Mouse (Mus musculus) heart, embryonic 15.5 days (tissue): Measurements from ENCODE around the gene Mpped2. TPM values are rescaled to one million over a fixed set of nuclear protein-coding genes. Genes with fewer than 3 reads are reported as not detected.

Source experiments
- ATAC-seq: fragments of 200-750 bp; cut with Nextera tagmentation; replicated peaks from 2 replicates; pipeline ENCODE4 v1.8.0; 2017; ENCODE audit warnings: low read depth, moderate TSS enrichment; ENCODE audit not compliant: insufficient number of reproducible peaks, insufficient read depth, low FRiP score
- H3K27ac ChIP-seq: fragments of 300-500 bp; sonication (generic); 2 replicates; pipeline ENCODE4 v1.5.1; 2015; ENCODE audit warnings: mild to moderate bottlenecking, inconsistent platforms
- H3K27me3 ChIP-seq: fragments of 300-500 bp; sonication (generic); 2 replicates; pipeline ENCODE4 v1.6.1; 2015; ENCODE audit warnings: inconsistent platforms
- H3K36me3 ChIP-seq: fragments of 300-500 bp; sonication (generic); 2 replicates; pipeline ENCODE4 v1.6.1; 2015; ENCODE audit warnings: mild to moderate bottlenecking, inconsistent platforms
- H3K4me1 ChIP-seq: fragments of 300-500 bp; sonication (generic); replicated peaks from 2 replicates; pipeline ENCODE4 v1.6.1; 2015; ENCODE audit warnings: inconsistent platforms
- H3K4me2 ChIP-seq: fragments of 300-500 bp; sonication (generic); 2 replicates; pipeline ENCODE4 v1.6.1; 2015; ENCODE audit warnings: inconsistent platforms, mild to moderate bottlenecking, moderate library complexity
- H3K4me3 ChIP-seq: fragments of 300-500 bp; sonication (generic); 2 replicates; pipeline ENCODE4 v1.5.1; 2015; ENCODE audit warnings: mild to moderate bottlenecking, inconsistent platforms
- H3K9ac ChIP-seq: fragments of 300-500 bp; sonication (generic); 2 replicates; pipeline ENCODE4 v1.6.1; 2015; ENCODE audit warnings: mild to moderate bottlenecking, inconsistent platforms
- H3K9me3 ChIP-seq: fragments of 300-500 bp; sonication (generic); replicated peaks from 2 replicates; pipeline ENCODE4 v1.6.1; 2016; ENCODE audit warnings: inconsistent platforms
- WGBS: fragments of 180-500 bp; shearing (Covaris S2); methylation state at CpG from one replicate; pipeline ENCODE4 v1.1.7; 2015; ENCODE audit warnings: mixed read lengths; 5-methylcytosine and 5-hydroxymethylcytosine counted together
- polyA plus RNA-seq: library from polyadenylated mRNA; unstranded; fragments of >200 nt; fragmentation: Nextera tagmentation; extraction: Ambion mirVana; gene quantifications from 2 replicates; pipeline ENCODE4 v1.2.1, GENCODE M21; 2015

The Mpped2 gene
- polyA plus RNA-seq, 1 experiment from 2014 or later = 43.4 TPM

DNA sequence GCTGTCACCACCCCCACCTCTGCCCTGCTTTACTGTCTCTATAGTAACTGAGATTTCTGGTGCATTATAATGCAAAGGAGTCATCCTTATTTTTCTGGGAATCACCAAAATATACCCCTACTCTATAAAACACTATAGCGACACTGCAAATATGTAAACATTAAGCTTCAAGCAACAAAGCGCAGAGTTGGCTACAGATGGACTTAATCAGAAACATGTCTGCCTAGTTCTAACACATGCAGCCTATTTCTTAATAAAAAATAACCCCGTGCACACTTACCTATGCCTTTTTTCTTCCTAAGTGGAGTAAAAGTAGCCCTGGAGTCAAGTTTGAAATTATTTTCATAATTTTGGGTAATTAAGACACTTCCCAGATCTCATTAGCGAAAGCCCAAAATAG, 144.2 kb downstream of the Mpped2 start:
- Histone ChIP-seq H3K4me3 (no peak overlapping the region), H3K4me2 (no peak overlapping the region), H3K9me3 (no peaks in the 10 kb centered on the region), H3K27ac (no peak overlapping the region), H3K9ac (no peak overlapping the region), H3K4me1 (no peaks in the 10 kb centered on the region), H3K36me3 (no peaks in the 10 kb centered on the region), H3K27me3 (no peaks in the 10 kb centered on the region)
- WGBS = 84% methylated on average over 4 of the region's 4 CpGs
- no peak for ATAC-seq

- H3K4me3 ChIP-seq = no peak overlapping the region
- H3K9me3 ChIP-seq = no peaks in the 10 kb centered on the region
- H3K36me3 ChIP-seq = no peaks in the 10 kb centered on the region
- no peak; the same call in 1 of the 2 replicates for ATAC-seq
- no peaks in the 10 kb centered on the region for H3K27me3 ChIP-seq
- no peak overlapping the region for H3K9ac ChIP-seq
- H3K4me2 ChIP-seq = peak overlapping the region; percentile 0; the same call in 1 of the 2 replicates
- WGBS = 49% methylated on average over 9 of the region's 9 CpGs
- H3K27ac ChIP-seq = peak overlapping the region; percentile 55; the same call in 1 of the 2 replicates
- peaks cover 27% of the 10 kb centered on the region for H3K4me1 ChIP-seq
Observed at GRCm38 (mm10) chr2:106844147-106844546, 151.1 kb downstream of the Mpped2 start.

- Histone ChIP-seq H3K4me1 (peaks cover 27% of the 10 kb centered on the region), H3K4me2 (peak overlapping the region; percentile 43), H3K27ac (peak overlapping the region; percentile 55), H3K4me3 (no peak overlapping the region), H3K36me3 (no peaks in the 10 kb centered on the region), H3K27me3 (no peaks in the 10 kb centered on the region), H3K9ac (peak overlapping the region; percentile 19), H3K9me3 (no peaks in the 10 kb centered on the region)
- WGBS = 31% methylated on average over 10 of the region's 10 CpGs
- 0 out of 2 replicates have a peak, but pooled peaks have one; percentile 33 for ATAC-seq
Observed at GRCm38 (mm10) chr2:106844766-106845678, 152.0 kb downstream of the Mpped2 start.

GRCm38 (mm10) chr2:106846511-106846910, 153.4 kb downstream of the Mpped2 start:
- Histone ChIP-seq H3K27ac (no peak overlapping the region), H3K9me3 (no peaks in the 10 kb centered on the region), H3K4me3 (no peak overlapping the region), H3K36me3 (no peaks in the 10 kb centered on the region), H3K4me2 (no peak overlapping the region), H3K27me3 (no peaks in the 10 kb centered on the region), H3K9ac (no peak overlapping the region), H3K4me1 (peaks cover 28% of the 10 kb centered on the region)
- ATAC-seq = no peak
- WGBS = 47% methylated on average over 4 of the region's 4 CpGs

DNA sequence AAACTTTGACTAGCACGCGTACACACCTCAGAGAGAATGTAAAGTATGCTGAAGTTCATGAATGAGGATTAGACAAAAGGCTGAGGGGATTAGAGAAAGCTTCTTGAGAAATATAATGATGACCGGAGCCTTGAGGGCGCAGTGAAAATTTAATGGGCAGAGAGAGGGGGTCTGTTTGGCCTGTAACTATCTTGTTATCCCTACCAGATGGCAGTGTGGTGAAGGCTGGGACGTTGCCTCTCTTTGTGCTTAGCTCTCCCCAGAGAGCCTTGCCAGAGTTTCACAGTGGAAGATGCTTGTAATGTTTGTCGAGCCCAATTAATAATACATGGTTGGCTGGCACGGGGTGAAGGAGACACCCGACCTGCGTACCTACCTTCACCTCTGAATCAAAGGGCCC, 156.3 kb downstream of the Mpped2 start:
- peaks cover 39% of the 10 kb centered on the region for H3K4me1 ChIP-seq
- no peak overlapping the region for H3K4me2 ChIP-seq
- ATAC-seq = no peak
- no peak overlapping the region for H3K4me3 ChIP-seq
- H3K27me3 ChIP-seq = no peaks in the 10 kb centered on the region
- no peaks in the 10 kb centered on the region for H3K9me3 ChIP-seq
- no peak overlapping the region for H3K9ac ChIP-seq
- WGBS = 76% methylated on average over 9 of the region's 9 CpGs
- H3K27ac ChIP-seq = no peak overlapping the region
- H3K36me3 ChIP-seq = no peaks in the 10 kb centered on the region

- WGBS = 73% methylated on average over 8 of the region's 8 CpGs
- Histone ChIP-seq H3K4me3 (no peak overlapping the region), H3K36me3 (no peaks in the 10 kb centered on the region), H3K4me2 (no peak overlapping the region), H3K9me3 (no peaks in the 10 kb centered on the region), H3K27ac (no peak overlapping the region), H3K27me3 (no peaks in the 10 kb centered on the region), H3K9ac (no peak overlapping the region), H3K4me1 (peaks cover 44% of the 10 kb centered on the region)
- no peak for ATAC-seq
Observed at GRCm38 (mm10) chr2:106851515-106851914, 158.4 kb downstream of the Mpped2 start.

DNA sequence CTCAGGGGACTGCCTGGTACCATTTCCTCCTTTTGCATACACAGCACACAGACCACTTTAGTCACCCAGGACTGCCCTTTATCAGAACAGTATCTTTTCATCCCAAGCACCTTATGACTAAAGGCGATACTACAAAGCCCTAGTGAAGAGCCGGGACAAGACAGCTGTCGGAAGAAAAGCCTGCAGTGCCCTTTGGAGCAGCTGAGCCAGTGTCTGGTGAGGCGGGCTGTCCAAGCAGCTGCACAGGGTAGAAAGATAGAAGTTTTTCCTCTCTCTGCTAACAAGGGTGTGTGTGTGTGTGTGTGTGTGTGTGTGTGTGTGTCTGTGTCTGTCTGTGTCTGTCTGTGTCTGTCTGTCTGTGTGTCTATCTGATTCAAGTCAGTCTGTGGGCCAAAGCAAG, 161.1 kb downstream of the Mpped2 start:
- WGBS = 45% methylated on average over 4 of the region's 4 CpGs
- no peaks in the 10 kb centered on the region for H3K9me3 ChIP-seq
- H3K27ac ChIP-seq = peak overlapping the region; percentile 16
- H3K27me3 ChIP-seq = no peaks in the 10 kb centered on the region
- no peak overlapping the region for H3K4me3 ChIP-seq
- no peak overlapping the region for H3K9ac ChIP-seq
- peaks cover 58% of the 10 kb centered on the region for H3K4me1 ChIP-seq
- H3K4me2 ChIP-seq = no peak overlapping the region
- no peaks in the 10 kb centered on the region for H3K36me3 ChIP-seq
- no peak for ATAC-seq

GRCm38 (mm10) chr2:106854758-106855157, 161.7 kb downstream of the Mpped2 start:
- no peak overlapping the region for H3K9ac ChIP-seq
- H3K27ac ChIP-seq = peak overlapping the region; percentile 16
- ATAC-seq = peak; percentile 56
- H3K4me1 ChIP-seq = peaks cover 58% of the 10 kb centered on the region
- no peaks in the 10 kb centered on the region for H3K9me3 ChIP-seq
- no peaks in the 10 kb centered on the region for H3K36me3 ChIP-seq
- H3K27me3 ChIP-seq = no peaks in the 10 kb centered on the region
- no peak overlapping the region for H3K4me3 ChIP-seq
- 19% methylated on average over 8 of the region's 8 CpGs for WGBS
- peak overlapping the region; percentile 29 for H3K4me2 ChIP-seq

- Histone ChIP-seq H3K9ac (no peak overlapping the region), H3K4me3 (no peak overlapping the region), H3K4me1 (peaks cover 58% of the 10 kb centered on the region), H3K27me3 (no peaks in the 10 kb centered on the region), H3K9me3 (no peaks in the 10 kb centered on the region), H3K4me2 (peak overlapping the region; percentile 29), H3K36me3 (no peaks in the 10 kb centered on the region), H3K27ac (peak overlapping the region; percentile 16)
- WGBS = 48% methylated on average over 13 of the region's 13 CpGs
- ATAC-seq = no peak
Observed at GRCm38 (mm10) chr2:106855184-106855583, 162.1 kb downstream of the Mpped2 start.

DNA sequence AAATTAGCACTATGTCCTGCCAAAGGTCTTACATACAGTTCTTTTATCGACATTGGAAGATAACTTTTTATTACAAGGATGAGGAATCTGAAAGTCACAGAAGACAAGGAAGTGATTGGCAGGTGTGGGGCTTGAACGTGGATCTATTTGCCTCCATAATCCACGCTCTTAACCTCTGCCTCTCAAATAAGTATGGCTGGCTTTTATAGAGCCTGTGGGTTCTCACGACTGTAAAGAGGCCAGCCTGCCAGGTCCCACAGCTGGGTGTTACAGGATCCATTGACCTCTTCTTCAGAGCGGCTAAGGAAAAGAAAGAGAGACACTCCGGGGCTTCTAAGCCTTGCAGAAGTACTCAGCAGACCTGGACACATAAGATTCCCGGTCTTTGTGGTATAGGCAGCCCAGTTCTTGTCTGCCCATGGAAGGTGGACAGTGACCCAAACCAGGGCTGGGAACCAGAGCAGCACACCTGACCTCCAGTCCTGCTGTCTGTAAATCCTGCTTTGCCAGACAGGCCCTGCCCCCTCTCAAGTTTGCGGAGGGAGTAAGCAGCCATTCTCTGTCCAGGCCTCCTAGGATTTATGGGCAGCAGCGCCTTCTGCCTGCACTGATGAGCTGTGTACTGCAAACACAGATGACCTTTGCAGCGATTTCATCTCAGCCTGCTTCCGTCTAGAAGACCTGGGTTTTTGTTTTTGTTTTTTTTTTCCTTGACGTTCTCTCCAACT, 162.7 kb downstream of the Mpped2 start:
- Histone ChIP-seq H3K4me3 (no peak overlapping the region), H3K27ac (peak overlapping the region; percentile 14), H3K9ac (no peak overlapping the region), H3K4me2 (no peak overlapping the region), H3K9me3 (no peaks in the 10 kb centered on the region), H3K27me3 (no peaks in the 10 kb centered on the region), H3K4me1 (peaks cover 58% of the 10 kb centered on the region), H3K36me3 (no peaks in the 10 kb centered on the region)
- peak; percentile 49; the same call in 1 of the 2 replicates for ATAC-seq
- 35% methylated on average over 12 of the region's 12 CpGs for WGBS

- no peaks in the 10 kb centered on the region for H3K27me3 ChIP-seq
- peaks cover 57% of the 10 kb centered on the region for H3K4me1 ChIP-seq
- WGBS = 69% methylated on average over 9 of the region's 9 CpGs
- no peaks in the 10 kb centered on the region for H3K9me3 ChIP-seq
- ATAC-seq = no peak
- H3K27ac ChIP-seq = peak overlapping the region; percentile 14; the same call in 1 of the 2 replicates
- H3K9ac ChIP-seq = no peak overlapping the region
- H3K4me3 ChIP-seq = no peak overlapping the region
- no peaks in the 10 kb centered on the region for H3K36me3 ChIP-seq
- no peak overlapping the region for H3K4me2 ChIP-seq
Observed at GRCm38 (mm10) chr2:106856361-106856961, 163.4 kb downstream of the Mpped2 start.
